Mouse (Mus musculus) lung, embryonic 14.5 days (tissue): ENCODE data around the gene Fto. TPM values are rescaled to one million over a fixed set of nuclear protein-coding genes. Genes with fewer than 3 reads are reported as not detected.

Source experiments
- ATAC-seq: fragments of 200-750 bp; cut with Nextera tagmentation; 2 replicates; pipeline ENCODE4 v1.8.0; 2017; ENCODE audit warnings: mild to moderate bottlenecking, moderate TSS enrichment, moderate library complexity; ENCODE audit not compliant: insufficient read depth
- DNase-seq: peaks from one replicate; pipeline ENCODE4 v3.0.0-alpha.2; 2015
- H3K27ac ChIP-seq: fragments of 300-500 bp; sonication (generic); 2 replicates; pipeline ENCODE4 v1.5.1; 2014; ENCODE audit warnings: low read depth, mild to moderate bottlenecking, moderate library complexity
- H3K27me3 ChIP-seq: fragments of 300-500 bp; sonication (generic); 2 replicates; pipeline ENCODE4 v1.6.1; 2014; ENCODE audit warnings: low read length, control low read depth; ENCODE audit not compliant: insufficient read depth
- H3K36me3 ChIP-seq: fragments of 300-500 bp; sonication (generic); 2 replicates; pipeline ENCODE4 v1.6.1; 2014; ENCODE audit warnings: control low read depth; ENCODE audit not compliant: insufficient read depth
- H3K4me1 ChIP-seq: fragments of 300-500 bp; sonication (generic); 2 replicates; pipeline ENCODE4 v1.6.1; 2014; ENCODE audit warnings: antibody characterized with exemption, control low read depth; ENCODE audit not compliant: insufficient read depth
- H3K4me2 ChIP-seq: fragments of 300-500 bp; sonication (generic); 2 replicates; pipeline ENCODE4 v1.6.1; 2014; ENCODE audit warnings: mild to moderate bottlenecking
- H3K4me3 ChIP-seq: fragments of 300-500 bp; sonication (generic); 2 replicates; pipeline ENCODE4 v1.5.1; 2014; ENCODE audit warnings: low read depth, low read length
- H3K9ac ChIP-seq: fragments of 300-500 bp; sonication (generic); 2 replicates; pipeline ENCODE4 v1.6.1; 2014
- H3K9me3 ChIP-seq: fragments of 300-500 bp; sonication (generic); 2 replicates; pipeline ENCODE4 v1.6.1; 2016; ENCODE audit warnings: low read depth, low read length, control low read depth
- CTCF ChIP-seq: IDR thresholded peaks from 2 replicates; pipeline ENCODE4 v1.5.1; 2016; ENCODE audit warnings: antibody characterized with exemption, low read depth
- WGBS: fragments of 180-500 bp; shearing (Covaris S2); extraction: QIAGEN DNeasy Blood & Tissue Kit; methylation state at CpG from one replicate; pipeline ENCODE4 v1.1.7; 2014; 5-methylcytosine and 5-hydroxymethylcytosine counted together
- polyA plus RNA-seq: library from polyadenylated mRNA; unstranded; fragments of >200 nt; fragmentation: Nextera tagmentation; extraction: Ambion mirVana; gene quantifications from 2 replicates; pipeline ENCODE4 v1.2.1, GENCODE M21; 2014

Fto gene
- polyA plus RNA-seq, 1 experiment from 2014 or later = 104 TPM

- no peak overlapping the region for H3K9ac ChIP-seq
These were observed 10.9 kb downstream of the Fto start for GRCm38 (mm10) chr8:91324271-91324670.

GRCm38 (mm10) chr8:91324916-91325315 lies 11.6 kb downstream of the Fto start:
- ATAC-seq (no peak), DNase-seq (no peak)
- Histone ChIP-seq H3K9me3 (no peaks in the 10 kb centered on the region), H3K27ac (no peak overlapping the region), H3K27me3 (no peaks in the 10 kb centered on the region), H3K36me3 (peaks cover 9% of the 10 kb centered on the region; the same call in 1 of the 2 replicates), H3K4me1 (peaks cover 11% of the 10 kb centered on the region), H3K9ac (no peak overlapping the region), H3K4me3 (no peak overlapping the region), H3K4me2 (no peak overlapping the region)
- TF ChIP-seq CTCF = no peak
- WGBS = 86% methylated on average over 4 of the region's 4 CpGs

More at GRCm38 (mm10) chr8:91324271-91324670, 10.9 kb downstream of the Fto start:
- Histone ChIP-seq H3K4me3 (no peak overlapping the region), H3K27ac (no peak overlapping the region), H3K9me3 (no peaks in the 10 kb centered on the region), H3K4me1 (peaks cover 5% of the 10 kb centered on the region), H3K27me3 (no peaks in the 10 kb centered on the region), H3K36me3 (peaks cover 9% of the 10 kb centered on the region; the same call in 1 of the 2 replicates), H3K4me2 (no peak overlapping the region)
- no peak for DNase-seq
- no peak for ATAC-seq
- peak; percentile 23 for TF ChIP-seq CTCF
- WGBS = 62% methylated on average over 9 of the region's 9 CpGs

GRCm38 (mm10) chr8:91326018-91326417 lies 12.7 kb downstream of the Fto start:
- H3K27me3 ChIP-seq = no peaks in the 10 kb centered on the region
- H3K27ac ChIP-seq = no peak overlapping the region
- no peak for ATAC-seq
- H3K4me3 ChIP-seq = no peak overlapping the region
- DNase-seq = no peak
- peaks cover 9% of the 10 kb centered on the region; the same call in 1 of the 2 replicates for H3K36me3 ChIP-seq
- no peaks in the 10 kb centered on the region for H3K9me3 ChIP-seq
- 61% methylated on average over 3 of the region's 3 CpGs for WGBS
- H3K4me1 ChIP-seq = peaks cover 22% of the 10 kb centered on the region
- no peak for TF ChIP-seq CTCF
- no peak overlapping the region for H3K9ac ChIP-seq
- H3K4me2 ChIP-seq = no peak overlapping the region

GRCm38 (mm10) chr8:91326946-91327345 lies 13.6 kb downstream of the Fto start:
- no peak overlapping the region for H3K27ac ChIP-seq
- DNase-seq = no peak
- H3K36me3 ChIP-seq = peaks cover 9% of the 10 kb centered on the region; the same call in 1 of the 2 replicates
- no peaks in the 10 kb centered on the region for H3K27me3 ChIP-seq
- no peak for TF ChIP-seq CTCF
- H3K9ac ChIP-seq = no peak overlapping the region
- ATAC-seq = no peak
- no peak overlapping the region for H3K4me3 ChIP-seq
- H3K4me2 ChIP-seq = no peak overlapping the region
- 85% methylated on average over 6 of the region's 6 CpGs for WGBS
- H3K4me1 ChIP-seq = peaks cover 25% of the 10 kb centered on the region
- no peaks in the 10 kb centered on the region for H3K9me3 ChIP-seq

GRCm38 (mm10) chr8:91327471-91328205 lies 14.3 kb downstream of the Fto start:
- Histone ChIP-seq H3K9me3 (no peaks in the 10 kb centered on the region), H3K27ac (no peak overlapping the region), H3K4me1 (peaks cover 26% of the 10 kb centered on the region), H3K36me3 (peaks cover 9% of the 10 kb centered on the region; the same call in 1 of the 2 replicates), H3K27me3 (no peaks in the 10 kb centered on the region), H3K4me2 (no peak overlapping the region), H3K4me3 (no peak overlapping the region), H3K9ac (no peak overlapping the region)
- no peak for TF ChIP-seq CTCF
- DNase-seq (no peak), ATAC-seq (no peak)
- WGBS = 79% methylated on average over 11 of the region's 11 CpGs

- no peak overlapping the region for H3K4me3 ChIP-seq
- H3K36me3 ChIP-seq = peaks cover 9% of the 10 kb centered on the region; the same call in 1 of the 2 replicates
- DNase-seq = no peak
- H3K27ac ChIP-seq = peak overlapping the region; percentile 10; the same call in 1 of the 2 replicates
- H3K4me1 ChIP-seq = peaks cover 31% of the 10 kb centered on the region
- whole genome bisulfite sequencing = 70% methylated on average over 9 of the region's 9 CpGs
- ATAC-seq = no peak
- H3K27me3 ChIP-seq = no peaks in the 10 kb centered on the region
- H3K9me3 ChIP-seq = no peaks in the 10 kb centered on the region
- no peak overlapping the region for H3K4me2 ChIP-seq
- H3K9ac ChIP-seq = no peak overlapping the region
- no peak for TF ChIP-seq CTCF
These were observed 15.7 kb downstream of the Fto start for GRCm38 (mm10) chr8:91329056-91329455.

- no peak for TF ChIP-seq CTCF
- ATAC-seq = no peak
- H3K27me3 ChIP-seq = no peaks in the 10 kb centered on the region
- no peaks in the 10 kb centered on the region for H3K9me3 ChIP-seq
- 31% methylated on average over 6 of the region's 6 CpGs for WGBS
- DNase-seq = no peak
- peaks cover 31% of the 10 kb centered on the region for H3K4me1 ChIP-seq
- peaks cover 9% of the 10 kb centered on the region; the same call in 1 of the 2 replicates for H3K36me3 ChIP-seq
- no peak overlapping the region for H3K4me3 ChIP-seq
- H3K27ac ChIP-seq = peak overlapping the region; percentile 10; the same call in 1 of the 2 replicates
- H3K9ac ChIP-seq = no peak overlapping the region
- H3K4me2 ChIP-seq = no peak overlapping the region
These were observed 16.1 kb downstream of the Fto start for GRCm38 (mm10) chr8:91329461-91329850.
